22 mouse cellular contexts compared by ENCODE assay signal in the genomic region with DNA sequence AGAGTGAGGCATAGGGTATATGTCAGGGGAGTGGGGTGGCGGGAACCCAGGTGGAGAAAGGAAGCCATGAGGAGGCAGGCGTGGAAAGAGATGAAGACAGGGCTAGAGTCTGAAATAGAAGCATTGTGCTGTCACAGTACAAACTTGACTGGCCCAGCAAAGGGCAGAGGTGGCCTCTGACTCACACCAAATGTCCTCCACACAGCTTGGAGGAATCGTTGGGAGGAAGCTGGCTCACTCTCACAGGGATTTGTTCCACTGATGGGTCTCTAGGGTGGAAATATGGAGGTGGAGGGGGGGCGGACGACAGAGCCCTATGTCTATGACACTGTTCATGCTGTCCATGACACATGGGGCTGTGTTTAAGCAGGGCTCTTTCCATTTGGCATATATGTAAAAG. TPM values are rescaled to one million over a fixed set of nuclear protein-coding genes. Genes with fewer than 3 reads are reported as not detected.
DNase-seq lines count a peak whose midpoint lies in the region; ATAC-seq lines count a peak whose summit lies in the region.
"Had no signal": no experiment of that assay in that cellular context is flagged by ENCODE, and none has a peak within 500 bp of the region (broad histone marks: within the 10 kb centered on the region; RNA-seq: fewer than 3 reads in every experiment).

No protein-coding gene starts in this region.

- no peak overlapping the region for H3K27ac ChIP-seq in forebrain, embryonic 11.5 days (ENCODE audit: low read depth, low read length)
- no peak overlapping the region for H3K27ac ChIP-seq in forebrain, embryonic 13.5 days
- H3K27ac ChIP-seq: embryonic facial prominence, embryonic 15.5 days; forebrain, embryonic 10.5 days; heart, embryonic 15.5 days; hindbrain, embryonic 14.5 days; intestine, embryonic 15.5 days had no signal

- H3K4me3 ChIP-seq in forebrain, embryonic 11.5 days (ENCODE audit: low read depth, low read length) = no peak overlapping the region
- H3K4me3 ChIP-seq in forebrain, embryonic 13.5 days = no peak overlapping the region
- H3K4me3 ChIP-seq: embryonic facial prominence, embryonic 15.5 days; erythroblast, embryonic 14.5 days; forebrain, embryonic 10.5 days; heart, embryonic 15.5 days; intestine, embryonic 15.5 days had no signal

- no peak overlapping the region for H3K4me2 ChIP-seq in forebrain, embryonic 11.5 days (ENCODE audit: low read depth, low read length, severe bottlenecking)
- H3K4me2 ChIP-seq in forebrain, embryonic 13.5 days = no peak overlapping the region
- H3K4me2 ChIP-seq: embryonic facial prominence, embryonic 15.5 days; heart, embryonic 15.5 days; hindbrain, embryonic 14.5 days; intestine, embryonic 15.5 days had no signal

- 79% methylated on average over 5 of the region's 5 CpGs for whole genome bisulfite sequencing in forebrain, embryonic 11.5 days
- 85% methylated on average over 5 of the region's 5 CpGs for WGBS in forebrain, embryonic 13.5 days

- H3K9me3 ChIP-seq in forebrain, embryonic 11.5 days (ENCODE audit: control insufficient read depth, low read length) = no peaks in the 10 kb centered on the region; the same call in 1 of the 2 replicates
- H3K9me3 ChIP-seq in forebrain, embryonic 13.5 days (replicated peaks) = no peaks in the 10 kb centered on the region
- H3K9me3 ChIP-seq: embryonic facial prominence, embryonic 15.5 days; forebrain, embryonic 10.5 days; heart, embryonic 15.5 days; intestine, embryonic 15.5 days had no signal

- 0 out of 2 replicates have a peak, but pooled peaks cover 2% of the 10 kb centered on the region for H3K4me1 ChIP-seq in forebrain, embryonic 11.5 days (replicated peaks; ENCODE audit: control insufficient read depth, insufficient read depth, low read length)
- peaks cover 9% of the 10 kb centered on the region for H3K4me1 ChIP-seq in forebrain, embryonic 13.5 days

- H3K9ac ChIP-seq in forebrain, embryonic 11.5 days (ENCODE audit: low read length) = no peak overlapping the region
- no peak overlapping the region for H3K9ac ChIP-seq in forebrain, embryonic 13.5 days
- H3K9ac ChIP-seq: embryonic facial prominence, embryonic 15.5 days; heart, embryonic 15.5 days; hindbrain, embryonic 14.5 days; intestine, embryonic 15.5 days had no signal

- ATAC-seq in forebrain, embryonic 11.5 days (replicated peaks; ENCODE audit: low FRiP score) = no peak
- ATAC-seq in forebrain, embryonic 13.5 days = no peak
- no peak for ATAC-seq in megakaryocyte progenitor cell, adult 5-6 weeks (replicated peaks; ENCODE audit: poor library complexity)
- ATAC-seq: forebrain, embryonic 16.5 days; intestine, embryonic 15.5 days had no signal

- peak; percentile 37 for DNase-seq in forebrain, embryonic 11.5 days (ENCODE audit: low spot score)
- peak; percentile 59 for DNase-seq in 3T3-L1 (ENCODE audit: low read depth, low spot score)
- DNase-seq in adrenal gland, adult 8-10 months = peak; percentile 52
- DNase-seq in adrenal gland, postnatal 36 days = peak; percentile 71
- DNase-seq in cerebellum, adult 9-11 months = no peak
- DNase-seq in thymus, adult 18-20 months = no peak
- DNase-seq: cerebellum, adult 18-20 months; gastrocnemius, postnatal 14 days; heart, postnatal 14 days; kidney, adult 18-20 months had no signal

- H3K36me3 ChIP-seq in forebrain, embryonic 11.5 days (ENCODE audit: control insufficient read depth, insufficient read depth, low read length) = no peaks in the 10 kb centered on the region
- H3K36me3 ChIP-seq in forebrain, embryonic 13.5 days (ENCODE audit: poor library complexity, severe bottlenecking) = no peaks in the 10 kb centered on the region
- H3K36me3 ChIP-seq: embryonic facial prominence, embryonic 15.5 days; forebrain, embryonic 10.5 days; heart, embryonic 15.5 days; intestine, embryonic 15.5 days had no signal

- H3K27me3 ChIP-seq in forebrain, embryonic 11.5 days (ENCODE audit: control insufficient read depth, insufficient read depth, low read length) = no peaks in the 10 kb centered on the region
- no peaks in the 10 kb centered on the region for H3K27me3 ChIP-seq in forebrain, embryonic 13.5 days
- H3K27me3 ChIP-seq: embryonic facial prominence, embryonic 15.5 days; heart, embryonic 15.5 days; intestine, embryonic 15.5 days had no signal

RNA-seq across cellular contexts. Expression of a gene that starts 41.0 kb away (rescaled TPM):
- 9.4 and 11.7 TPM in 2 replicates for polyA plus RNA-seq in forebrain, embryonic 11.5 days (2014; fragmentation: Nextera tagmentation; extraction: Ambion mirVana)
- polyA plus RNA-seq in forebrain, embryonic 13.5 days (2015; fragmentation: Nextera tagmentation; extraction: Ambion mirVana) = 10.0 and 11.2 TPM in 2 replicates
- total RNA-seq in adrenal gland, adult 8-10 months (2022) = 10 to 100 TPM; 23.6 to 40.9 (median 28.1) TPM
- total RNA-seq in adrenal gland, postnatal 36 days (2021) = 10 to 100 TPM; 23.7 to 32.1 TPM
- 0.07 TPM in 1 of 2 replicates, not detected in the other for total RNA-seq in megakaryocyte progenitor cell, adult 5-6 weeks (2015)
- total RNA-seq in megakaryocyte progenitor cell, adult 5-6 weeks (2017) = 0.81 TPM in 1 of 2 replicates, not detected in the other
- total RNA-seq: CH12.LX had no signal
- polyA plus RNA-seq: erythroblast, embryonic 14.5 days had no signal

RNA-seq across cellular contexts. Expression of a gene that starts 41.0 kb away (rescaled TPM):
- 18.1 and 21.1 TPM in 2 replicates for polyA plus RNA-seq in forebrain, embryonic 11.5 days (2014; fragmentation: Nextera tagmentation; extraction: Ambion mirVana)
- polyA plus RNA-seq in forebrain, embryonic 13.5 days (2015; fragmentation: Nextera tagmentation; extraction: Ambion mirVana) = 50.1 and 56.9 TPM in 2 replicates
- total RNA-seq in adrenal gland, adult 8-10 months (2022) = 1 to 10 TPM; 1.2 to 1.9 (median 1.7) TPM
- 1 to 10 TPM; 2.3 to 3.3 TPM for total RNA-seq in adrenal gland, postnatal 36 days (2021)
- not detected in 2 replicates for total RNA-seq in megakaryocyte progenitor cell, adult 5-6 weeks (2015)
- total RNA-seq in megakaryocyte progenitor cell, adult 5-6 weeks (2017) = not detected in 2 replicates
- total RNA-seq: CH12.LX had no signal
- polyA plus RNA-seq: erythroblast, embryonic 14.5 days; heart, embryonic 15.5 days had no signal

RNA-seq across cellular contexts. Expression of a gene that starts 44.5 kb away (rescaled TPM):
- 0.88 and 1.1 TPM in 2 replicates for polyA plus RNA-seq in forebrain, embryonic 11.5 days (2014; fragmentation: Nextera tagmentation; extraction: Ambion mirVana)
- 1.1 and 1.8 TPM in 2 replicates for polyA plus RNA-seq in forebrain, embryonic 13.5 days (2015; fragmentation: Nextera tagmentation; extraction: Ambion mirVana)
- total RNA-seq in adrenal gland, adult 8-10 months (2022) = 1 to 10 TPM in 2 of 4 experiments, under 1 TPM in 1, not detected in 1; 0.49 to 2.4 (median 1.2) TPM
- total RNA-seq in adrenal gland, postnatal 36 days (2021) = under 1 TPM in 1 of 2 experiments, not detected in 1; 0.99 TPM
- not detected in 2 replicates for total RNA-seq in megakaryocyte progenitor cell, adult 5-6 weeks (2015)
- not detected in 2 replicates for total RNA-seq in megakaryocyte progenitor cell, adult 5-6 weeks (2017)
- total RNA-seq: gastrocnemius, adult 18-20 months; gastrocnemius, postnatal 14 days; hematopoietic stem cell, adult 5-6 weeks had no signal
- polyA plus RNA-seq: erythroblast, embryonic 14.5 days; heart, embryonic 15.5 days had no signal

Comparison
In these comparisons a context has a peak if more than half of its experiments do, and no peak if none do; other contexts are left out.
1. DNase-seq: peak in forebrain, embryonic 11.5 days (single experiment), 3T3-L1 (single experiment), adrenal gland, adult 8-10 months (single experiment) and adrenal gland, postnatal 36 days (2 of 2); none in cerebellum, adult 9-11 months (single experiment) and thymus, adult 18-20 months (0 of 2).
2. RNA of a gene that starts 41.0 kb away (total RNA-seq): 23.7 to 32.1 TPM in adrenal gland, postnatal 36 days and 23.6 to 40.9 TPM in adrenal gland, adult 8-10 months; 0.07 to 0.81 TPM in megakaryocyte progenitor cell, adult 5-6 weeks; every median in the first group is over 10 times any median in the second.